Mouse (Mus musculus): Measurements from ENCODE around the gene Nexn. TPM values are rescaled to one million over a fixed set of nuclear protein-coding genes. Genes with fewer than 3 reads are reported as not detected.

Nexn gene
- total RNA-seq, 2 experiments from 2014 or later = 3.0 to 4.0 TPM

Other genes with a start within 250 kb of the Nexn start
- gene Gipc2, start 100.1 kb downstream of the Nexn start, total RNA-seq (2021) = 1 to 10 TPM; 3.8 to 7.9 TPM
- 10 to 100 TPM; 62.8 to 72.6 TPM for gene Dnajb4, start 56.0 kb downstream of the Nexn start, total RNA-seq (2021)
- gene Fubp1, start 55.9 kb downstream of the Nexn start, total RNA-seq (2021) = 100 to 1,000 TPM in 1 of 2 experiments, 10 to 100 TPM in 1; 88.4 to 149 TPM
- 10 to 100 TPM; 74.2 to 79.3 TPM for gene Miga1, start 74.1 kb upstream of the Nexn start, total RNA-seq (2021)
- 100 to 1,000 TPM; 126 to 148 TPM for gene Usp33, start 80.1 kb upstream of the Nexn start, total RNA-seq (2021)
- gene Zzz3, start 129.1 kb upstream of the Nexn start, total RNA-seq (2021) = 10 to 100 TPM; 40.9 to 41.6 TPM